Mouse (Mus musculus) liver, adult 2 months (tissue): ENCODE measurements at regions not wholly inside any gene's neighbourhood (a gene's known extent, or its start where the extent isn't known, plus 50 kb on each side); places are given as distances from the start of the nearest gene placed in this dataset.
"Not testable (repeated sequence)": the region's sequence is repeated elsewhere in the genome, so short reads cannot be mapped to it uniquely, and the experiment has no call there.

Source experiments
- DNase-seq: peaks from one replicate; pipeline ENCODE4 v3.0.0-alpha.2; 2011; ENCODE audit warnings: low read depth, low spot score; ENCODE audit errors: extremely low read depth
- H3K27ac ChIP-seq: fragments of 200-500 bp; replicated peaks from 2 replicates; pipeline ENCODE4 v1.5.1; 2012; ENCODE audit warnings: low read depth, mild to moderate bottlenecking, control low read depth, inconsistent platforms, low read length; ENCODE audit not compliant: insufficient read depth
- H3K27me3 ChIP-seq: fragments of 200-500 bp; 2 replicates; pipeline ENCODE4 v1.6.1; 2012; ENCODE audit warnings: mild to moderate bottlenecking, moderate library complexity, low read length, inconsistent platforms; ENCODE audit not compliant: control insufficient read depth, insufficient read depth
- H3K36me3 ChIP-seq: fragments of 200-500 bp; 2 replicates; pipeline ENCODE4 v1.6.1; 2012; ENCODE audit warnings: low read length, inconsistent platforms; ENCODE audit not compliant: control insufficient read depth, insufficient read depth
- H3K4me1 ChIP-seq: fragments of 200-500 bp; 2 replicates; pipeline ENCODE4 v1.6.1; 2011; ENCODE audit warnings: low read length; ENCODE audit not compliant: control insufficient read depth, insufficient read depth
- H3K4me3 ChIP-seq: fragments of 200-500 bp; 2 replicates; pipeline ENCODE4 v1.5.1; 2011; ENCODE audit warnings: low read depth, mild to moderate bottlenecking, control low read depth, low read length, moderate library complexity; ENCODE audit not compliant: insufficient read depth
- H3K79me2 ChIP-seq: fragments of 200-500 bp; 2 replicates; pipeline ENCODE4 v1.6.1; 2012; ENCODE audit warnings: inconsistent platforms, mild to moderate bottlenecking, low read length, moderate library complexity; ENCODE audit not compliant: control insufficient read depth, insufficient read depth
- H3K9ac ChIP-seq: fragments of 200-500 bp; 2 replicates; pipeline ENCODE4 v1.6.1; 2012; ENCODE audit warnings: low read depth, mild to moderate bottlenecking, control low read depth, inconsistent platforms, low read length
- CTCF ChIP-seq: fragments of 200-500 bp; IDR thresholded peaks from 2 replicates; pipeline ENCODE4 v1.5.1; 2011; ENCODE audit warnings: low read depth, low read length, control low read depth
- POLR2A ChIP-seq: fragments of 200-500 bp; IDR thresholded peaks from 2 replicates; pipeline ENCODE4 v1.6.1; 2011; ENCODE audit warnings: low read length, control low read depth; ENCODE audit not compliant: insufficient read depth; ENCODE audit errors: extremely low read depth
- WGBS: fragments of 180-500 bp; shearing (Covaris S2); methylation state at CpG from one replicate; pipeline ENCODE4 v1.1.7; 2018; 5-methylcytosine and 5-hydroxymethylcytosine counted together

DNA sequence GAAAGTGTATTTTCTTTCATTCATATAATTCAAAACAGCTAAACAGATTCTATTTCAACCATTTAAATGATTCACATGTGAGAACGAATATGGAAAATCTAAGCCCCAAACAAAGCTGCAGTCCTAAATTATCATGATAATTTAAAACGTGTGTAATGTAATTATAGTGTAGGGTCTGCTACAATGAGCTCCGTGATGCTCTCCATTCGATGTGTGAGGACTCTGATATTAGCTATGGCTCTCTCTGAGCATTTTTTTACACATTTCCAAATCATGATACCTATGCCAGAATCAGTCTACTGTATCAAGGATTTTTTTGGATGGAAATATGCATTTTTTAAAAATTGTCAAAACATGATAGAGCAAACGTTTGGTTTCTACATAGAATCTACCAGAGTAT, 785.8 kb upstream of the Pou3f3 start:
- no peak for DNase-seq
- no peaks in the 10 kb centered on the region for H3K36me3 ChIP-seq
- H3K79me2 ChIP-seq, result no peaks in the 10 kb centered on the region
- no peak overlapping the region for H3K9ac ChIP-seq
- H3K27ac ChIP-seq, result no peak overlapping the region
- H3K4me1 ChIP-seq, result no peaks in the 10 kb centered on the region
- no peaks in the 10 kb centered on the region for H3K27me3 ChIP-seq
- H3K4me3 ChIP-seq, result no peak overlapping the region
- WGBS, result 67% methylated on average over 5 of the region's 5 CpGs
- TF ChIP-seq CTCF (no peak), POLR2A (no peak)

DNA sequence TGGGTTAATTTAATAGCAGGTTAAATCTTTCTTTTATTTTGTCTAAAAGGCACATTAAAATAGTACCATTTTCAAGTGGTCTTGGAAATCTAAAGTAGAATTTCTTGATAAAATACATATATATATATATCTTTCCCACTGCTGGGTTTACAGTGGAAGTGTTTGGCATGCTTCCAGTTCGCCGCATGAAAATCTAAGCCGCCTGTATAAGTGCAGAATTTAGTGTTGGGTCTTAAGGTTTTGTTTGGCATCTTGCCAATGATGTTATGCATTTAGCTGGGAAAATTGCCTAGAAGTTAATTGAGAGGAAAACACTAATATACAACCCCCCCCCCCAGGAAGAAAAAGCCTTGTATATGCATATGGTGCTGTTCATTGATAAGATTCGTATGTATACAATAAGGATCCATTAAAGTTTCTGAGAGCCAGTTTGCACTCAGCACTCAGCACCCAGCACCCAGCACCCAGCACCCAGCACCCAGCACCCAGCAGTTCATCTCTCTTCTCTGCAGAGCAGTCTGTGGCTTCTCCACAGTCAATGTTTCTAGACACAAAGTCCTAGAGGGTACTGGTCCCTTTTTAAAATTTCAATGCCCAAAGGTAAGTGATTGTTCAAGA, 778.7 kb upstream of the Pou3f3 start:
- WGBS, result 73% methylated on average over 4 of the region's 4 CpGs
- Histone ChIP-seq H3K36me3 (no peaks in the 10 kb centered on the region), H3K9ac (no peak overlapping the region), H3K4me3 (no peak overlapping the region), H3K27me3 (no peaks in the 10 kb centered on the region), H3K27ac (no peak overlapping the region), H3K79me2 (no peaks in the 10 kb centered on the region), H3K4me1 (no peaks in the 10 kb centered on the region)
- no peak for DNase-seq
- TF ChIP-seq POLR2A (no peak), CTCF (no peak)

DNA sequence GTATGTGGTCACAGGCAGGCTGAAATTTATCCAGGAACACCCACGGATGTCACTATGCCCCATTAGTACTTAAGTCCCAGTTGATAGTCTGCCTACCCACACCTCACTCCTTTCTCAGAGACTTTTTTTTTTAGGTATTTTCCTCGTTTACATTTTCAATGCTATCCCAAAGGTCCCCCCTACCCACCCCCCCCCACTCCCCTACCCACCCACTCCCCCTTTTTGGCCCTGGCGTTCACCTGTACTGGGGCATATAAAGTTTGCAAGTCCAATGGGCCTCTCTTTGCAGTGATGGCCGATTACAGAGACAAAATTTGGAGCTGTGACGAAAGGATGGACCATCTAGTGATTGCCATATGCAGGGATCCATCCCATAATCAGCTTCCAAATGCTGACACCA, 777.8 kb upstream of the Pou3f3 start:
- DNase-seq, H3K79me2 ChIP-seq, H3K36me3 ChIP-seq, H3K27me3 ChIP-seq, H3K9ac ChIP-seq, H3K27ac ChIP-seq, H3K4me3 ChIP-seq, H3K4me1 ChIP-seq: not testable (repeated sequence)
- WGBS, result 67% methylated on average over 5 of the region's 5 CpGs

DNA sequence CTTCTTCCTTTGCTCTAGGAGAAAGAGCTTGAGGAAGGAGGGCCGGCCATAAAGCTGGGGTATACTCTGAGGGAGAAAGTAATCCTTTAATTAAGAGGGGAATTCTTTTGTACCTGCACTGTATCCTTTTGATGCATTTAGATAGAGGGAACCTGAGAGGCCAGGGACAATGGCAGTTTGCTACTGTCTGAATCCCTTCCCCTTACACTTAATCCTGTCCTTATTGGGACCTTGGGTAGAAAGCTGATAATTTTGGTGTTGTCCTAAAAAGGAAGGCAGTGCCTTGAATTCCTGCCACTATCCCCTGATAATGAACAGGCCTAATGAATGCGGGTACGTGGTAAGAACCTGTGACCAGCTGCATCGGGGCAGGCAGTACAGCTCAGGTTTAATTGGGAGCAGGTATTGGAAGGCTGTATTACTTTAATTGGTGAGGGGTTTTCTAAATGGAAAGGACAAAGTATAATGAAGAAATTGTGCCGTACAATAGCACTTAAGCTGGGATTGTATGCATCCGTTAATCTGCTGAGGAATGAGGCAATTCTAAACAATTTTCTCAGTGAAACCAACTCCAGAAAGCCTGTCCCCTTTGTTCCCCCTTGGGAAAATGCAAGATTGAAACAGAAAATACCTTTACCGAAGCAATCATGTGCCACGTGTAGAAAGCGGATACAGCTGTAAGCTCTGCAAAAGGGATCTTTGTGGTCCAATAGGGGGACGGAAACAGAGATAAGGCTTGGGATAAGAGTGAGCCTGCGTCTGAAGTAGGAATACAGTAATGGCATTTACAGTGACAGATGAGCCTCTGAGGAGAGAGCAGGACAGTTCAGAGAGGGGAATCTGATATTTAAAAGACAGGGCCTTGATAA, 776.9 kb upstream of the Pou3f3 start:
- Histone ChIP-seq H3K79me2 (no peaks in the 10 kb centered on the region), H3K9ac (no peak overlapping the region), H3K4me3 (no peak overlapping the region), H3K27me3 (no peaks in the 10 kb centered on the region), H3K36me3 (no peaks in the 10 kb centered on the region), H3K4me1 (no peaks in the 10 kb centered on the region), H3K27ac (no peak overlapping the region)
- TF ChIP-seq POLR2A (no peak), CTCF (no peak)
- DNase-seq, result no peak
- 62% methylated on average over 11 of the region's 11 CpGs for WGBS

DNA sequence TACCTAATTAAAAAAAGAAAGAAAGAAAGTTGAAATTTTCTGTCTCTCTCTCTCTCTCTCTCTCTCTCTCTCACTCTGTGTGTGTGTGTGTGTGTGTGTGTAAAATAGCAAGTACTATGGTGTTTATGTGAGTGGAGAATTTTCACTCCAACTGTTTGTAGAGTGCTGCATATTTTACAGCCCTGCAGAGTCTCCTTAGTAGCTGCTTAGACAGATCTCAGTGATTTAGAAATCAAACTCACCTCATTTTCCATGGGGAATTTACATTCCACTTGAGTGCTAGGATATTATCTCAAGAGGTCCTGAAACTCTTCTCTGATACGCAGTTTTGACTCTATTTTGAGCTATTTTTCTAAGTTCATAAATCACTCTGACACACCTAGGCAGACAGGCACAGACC, 761.8 kb upstream of the Pou3f3 start:
- TF ChIP-seq CTCF, result no peak
- no peak for TF ChIP-seq POLR2A
- Histone ChIP-seq H3K79me2 (no peaks in the 10 kb centered on the region), H3K4me1 (no peaks in the 10 kb centered on the region), H3K36me3 (no peaks in the 10 kb centered on the region), H3K27me3 (no peaks in the 10 kb centered on the region), H3K4me3 (no peak overlapping the region), H3K9ac (no peak overlapping the region), H3K27ac (no peak overlapping the region)
- DNase-seq, result no peak
- WGBS, result 81% methylated on average over 1 of the region's 1 CpGs

DNA sequence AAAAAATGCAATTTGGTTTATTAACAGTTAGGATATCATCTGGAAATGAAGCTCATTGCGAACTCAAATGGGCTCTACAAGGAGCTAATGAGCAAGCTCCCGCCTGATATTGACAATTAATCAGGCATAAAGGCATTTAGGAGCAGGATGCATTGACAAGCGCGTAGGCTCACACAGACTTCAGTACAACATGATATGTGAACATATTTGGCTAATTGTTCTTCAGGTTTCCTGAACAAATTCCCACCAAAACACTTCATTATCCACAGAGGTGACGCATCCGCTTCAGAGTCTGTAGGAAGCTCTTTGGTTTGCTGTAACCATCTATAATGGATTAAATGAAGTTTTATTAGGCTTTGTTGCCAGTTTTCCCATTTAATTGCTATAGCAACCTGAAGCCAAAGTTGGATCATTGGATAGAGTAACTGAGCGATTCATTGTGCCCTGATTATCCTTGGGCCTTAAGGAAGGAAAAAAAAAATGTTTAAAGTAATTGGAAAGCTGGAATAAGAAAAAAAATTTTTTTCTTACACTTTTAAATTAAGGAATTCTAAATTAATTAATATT, 759.6 kb upstream of the Pou3f3 start:
- Histone ChIP-seq H3K4me3 (no peak overlapping the region), H3K27me3 (no peaks in the 10 kb centered on the region), H3K4me1 (no peaks in the 10 kb centered on the region), H3K9ac (no peak overlapping the region), H3K79me2 (no peaks in the 10 kb centered on the region), H3K36me3 (no peaks in the 10 kb centered on the region), H3K27ac (no peak overlapping the region)
- no peak for TF ChIP-seq CTCF
- TF ChIP-seq POLR2A, result no peak
- WGBS, result 92% methylated on average over 7 of the region's 7 CpGs
- DNase-seq, result no peak
